In genomic region chr16:18406293-18406692, GRCm38 (mm10) we compare ENCODE assay signal across 1 mouse cellular context.
TF ChIP-seq lines count a peak whose summit lies in the region.

No protein-coding gene starts in this region.

TF ChIP-seq in C2C12, 6 proteins besides CTCF, POLR2A, EP300 and RAD21 (continued from another document):
- TF ChIP-seq CEBPB (IDR thresholded peaks at IDR 0.05; ENCODE audit: low read depth) = no peak
- TF ChIP-seq FOSL1 (IDR thresholded peaks at IDR 0.05; ENCODE audit: insufficient read depth, low read length, poor library complexity, severe bottlenecking) = no peak
- no peak for TF ChIP-seq MAX (IDR thresholded peaks at IDR 0.05)
- no peak for TF ChIP-seq MYOD1 (IDR thresholded peaks at IDR 0.05; ENCODE audit: control insufficient read depth, insufficient read length, low read depth)
